Mouse (Mus musculus) C2C12 (cell line): ENCODE results near the gene Sec24a. TPM values are rescaled to one million over a fixed set of nuclear protein-coding genes. Genes with fewer than 3 reads are reported as not detected.
"Not testable (repeated sequence)": the region's sequence is repeated elsewhere in the genome, so short reads cannot be mapped to it uniquely, and the experiment has no call there.

ENCODE experiments used
- H3K27me3 ChIP-seq: one replicate; pipeline ENCODE4 v1.6.1; 2011; ENCODE audit not compliant: control insufficient read depth, insufficient read depth, insufficient read length
- H3K36me3 ChIP-seq: one replicate; pipeline ENCODE4 v1.6.1; 2011; ENCODE audit not compliant: control insufficient read depth, insufficient read depth
- H3K4me3 ChIP-seq: one replicate; pipeline ENCODE4 v1.5.1; 2011; ENCODE audit warnings: mild to moderate bottlenecking, control low read depth; ENCODE audit not compliant: poor library complexity, insufficient read depth, severe bottlenecking
- H3K79me2 ChIP-seq: one replicate; pipeline ENCODE4 v1.6.1; 2011; ENCODE audit not compliant: control insufficient read depth, insufficient read depth
- H3K79me3 ChIP-seq: one replicate; pipeline ENCODE4 v1.6.1; 2011; ENCODE audit warnings: low read depth, control low read depth
- H3ac ChIP-seq: one replicate; pipeline ENCODE3; 2011; ENCODE audit warnings: low read depth; ENCODE audit not compliant: control insufficient read depth, insufficient read length
- CEBPB ChIP-seq: IDR thresholded peaks from one replicate; pipeline ENCODE4 v1.6.1; 2011; ENCODE audit warnings: low read depth, mild to moderate bottlenecking, control low read depth, moderate library complexity
- CTCF ChIP-seq: IDR thresholded peaks from one replicate; pipeline ENCODE4 v1.5.1; 2011; ENCODE audit not compliant: control insufficient read depth, insufficient read depth, insufficient read length
- FOSL1 ChIP-seq: IDR thresholded peaks from one replicate; pipeline ENCODE4 v1.8.0; 2011; ENCODE audit warnings: mild to moderate bottlenecking, low read length; ENCODE audit not compliant: poor library complexity, insufficient read depth, severe bottlenecking
- MAX ChIP-seq: IDR thresholded peaks from one replicate; pipeline ENCODE4 v1.6.1; 2011; ENCODE audit warnings: mild to moderate bottlenecking, control low read depth
- MYOD1 ChIP-seq: IDR thresholded peaks from one replicate; pipeline ENCODE4 v1.6.1; 2011; ENCODE audit warnings: low read depth; ENCODE audit not compliant: control insufficient read depth, insufficient read length
- MYOG ChIP-seq: IDR thresholded peaks from one replicate; pipeline ENCODE4 v1.6.1; 2011; ENCODE audit not compliant: control insufficient read depth, insufficient read length; ENCODE audit errors: extremely low read depth
- USF1 ChIP-seq: IDR thresholded peaks from one replicate; pipeline ENCODE4 v1.6.1; 2011; ENCODE audit warnings: low read depth, mild to moderate bottlenecking, control low read depth, moderate library complexity
- polyA plus RNA-seq: library from polyadenylated mRNA; unstranded; fragments of >200 nt; fragmentation: generic; extraction: Trizol; gene quantifications from one replicate; pipeline ENCODE4 v1.2.1, GENCODE M21; 2012; ENCODE audit warnings: missing spikeins

Sec24a gene
- polyA plus RNA-seq, 1 experiment, result 6.2 TPM

DNA sequence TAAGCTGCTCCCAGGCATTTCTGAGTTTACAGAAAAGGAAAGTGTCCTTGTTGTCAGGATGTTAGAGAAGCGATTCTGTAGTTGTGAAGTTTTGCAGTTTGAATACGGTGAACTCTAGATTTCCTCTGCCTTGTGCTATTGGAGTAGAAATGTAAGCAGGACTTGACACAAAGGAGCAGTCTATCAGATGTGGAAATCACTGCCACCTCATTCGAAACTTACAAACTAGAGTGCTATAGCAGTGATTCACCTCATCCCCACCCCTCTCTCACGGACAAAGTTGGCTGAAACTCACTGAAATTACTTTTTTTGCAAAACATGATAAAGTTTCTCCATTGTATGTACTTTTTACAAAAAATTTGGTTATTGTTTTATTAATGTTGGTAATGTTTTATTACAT lies 1.4 kb upstream of the Sec24a start:
- Histone ChIP-seq H3K79me3 (peaks cover 49% of the 10 kb centered on the region), H3K27me3 (no peaks in the 10 kb centered on the region), H3K36me3 (no peaks in the 10 kb centered on the region), H3ac (no peak overlapping the region), H3K4me3 (no peak overlapping the region), H3K79me2 (peaks cover 65% of the 10 kb centered on the region)
- TF ChIP-seq MYOD1, result no peak
- no peak for TF ChIP-seq MYOG
- no peak for TF ChIP-seq CTCF
- TF ChIP-seq MAX, result no peak
- TF ChIP-seq USF1, result no peak
- no peak for TF ChIP-seq CEBPB
- TF ChIP-seq FOSL1, result no peak

DNA sequence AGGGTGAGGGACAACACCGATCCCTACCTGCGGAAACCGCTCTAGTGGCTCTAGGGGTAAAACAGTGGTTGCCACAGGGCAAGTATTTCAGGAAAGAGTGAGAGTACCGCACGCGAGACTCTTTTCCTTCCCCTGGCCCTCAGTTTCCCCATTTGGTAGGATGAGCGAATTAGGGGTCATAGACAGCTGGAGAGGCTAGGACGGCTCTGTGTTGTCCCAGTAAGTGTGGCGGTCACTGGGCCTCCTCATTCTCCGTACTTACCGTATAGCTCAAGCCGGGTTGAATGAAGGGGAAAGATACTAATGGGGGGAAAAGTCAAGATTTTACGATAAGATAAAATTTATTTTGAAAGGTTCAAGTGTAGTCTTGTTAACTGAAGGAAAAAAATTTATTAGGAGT lies 521 bp upstream of the Sec24a start:
- Histone ChIP-seq H3K79me3 (peaks cover 40% of the 10 kb centered on the region), H3K27me3 (no peaks in the 10 kb centered on the region), H3K79me2 (peaks cover 56% of the 10 kb centered on the region), H3ac (peak overlapping the region; percentile 58), H3K36me3 (no peaks in the 10 kb centered on the region), H3K4me3 (peak overlapping the region; percentile 100)
- TF ChIP-seq CTCF (no peak), MYOG (no peak), USF1 (no peak), FOSL1 (no peak), MAX (no peak), CEBPB (no peak), MYOD1 (no peak)

DNA sequence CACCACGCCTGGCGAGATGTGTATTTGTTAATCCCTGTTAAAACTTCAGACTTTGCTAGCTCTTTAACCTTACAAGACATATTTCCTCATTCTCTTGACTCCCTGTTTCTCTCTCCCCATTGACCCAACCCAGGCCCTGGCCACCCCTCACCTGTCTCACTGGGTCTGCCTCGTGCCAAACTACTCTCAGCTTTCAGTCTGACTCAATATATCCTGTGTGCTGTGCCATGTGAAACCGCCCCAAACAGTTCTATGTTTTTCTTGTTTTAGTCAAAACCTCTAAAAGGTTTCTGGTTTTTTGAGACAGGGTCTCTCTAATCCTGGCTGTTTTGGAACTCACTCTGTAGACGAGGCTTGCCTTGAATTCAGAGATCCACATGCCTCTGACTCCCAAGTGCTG lies 2.2 kb downstream of the Sec24a start:
- peaks cover 33% of the 10 kb centered on the region for H3K79me2 ChIP-seq
- H3K27me3 ChIP-seq, result no peaks in the 10 kb centered on the region
- peaks cover 24% of the 10 kb centered on the region for H3K79me3 ChIP-seq
- H3K4me3 ChIP-seq, result no peak overlapping the region
- H3ac ChIP-seq, result no peak overlapping the region
- H3K36me3 ChIP-seq, result no peaks in the 10 kb centered on the region
- no peak for TF ChIP-seq MYOG
- TF ChIP-seq CTCF, result no peak
- TF ChIP-seq MAX, result no peak
- TF ChIP-seq CEBPB, result no peak
- TF ChIP-seq USF1, result no peak
- no peak for TF ChIP-seq FOSL1
- no peak for TF ChIP-seq MYOD1

DNA sequence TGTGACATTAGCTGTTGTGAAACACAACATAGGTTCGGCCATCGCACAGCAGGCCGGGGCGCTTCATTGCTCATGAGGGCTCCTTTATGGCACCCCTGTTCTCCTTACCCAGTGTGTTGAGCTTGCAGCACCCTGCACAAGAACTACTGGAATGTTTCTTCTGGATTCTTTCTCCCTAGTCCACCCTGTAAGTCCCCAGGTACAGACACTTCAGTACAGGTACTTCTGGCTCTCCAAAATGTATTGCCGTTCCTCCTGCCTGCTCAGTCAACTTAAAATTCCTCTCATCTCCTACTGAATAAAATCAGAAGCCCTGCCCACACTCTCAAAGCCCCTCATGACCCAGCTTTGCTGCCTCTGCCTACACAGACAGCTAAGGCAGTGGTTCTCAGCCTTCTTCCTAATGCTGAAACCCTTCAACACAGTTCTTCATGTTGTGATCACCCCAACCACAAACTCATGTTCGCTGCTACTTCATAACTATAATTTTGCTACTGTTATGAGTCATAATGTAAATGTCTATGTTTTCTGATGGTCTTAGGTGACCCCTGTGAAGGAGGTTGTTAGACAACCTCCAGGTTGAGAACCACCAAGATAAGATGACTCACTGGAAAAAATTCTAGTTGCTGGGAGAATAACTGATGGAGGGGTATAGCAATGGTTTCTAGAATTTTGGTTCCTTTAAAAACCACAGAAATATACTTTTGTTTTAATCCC lies 3.3 kb downstream of the Sec24a start:
- H3K27me3 ChIP-seq, result no peaks in the 10 kb centered on the region
- no peaks in the 10 kb centered on the region for H3K36me3 ChIP-seq
- no peak overlapping the region for H3ac ChIP-seq
- H3K4me3 ChIP-seq, result no peak overlapping the region
- H3K79me2 ChIP-seq, result peaks cover 33% of the 10 kb centered on the region
- TF ChIP-seq CTCF (no peak), USF1 (no peak)
- peaks cover 22% of the 10 kb centered on the region for H3K79me3 ChIP-seq

DNA sequence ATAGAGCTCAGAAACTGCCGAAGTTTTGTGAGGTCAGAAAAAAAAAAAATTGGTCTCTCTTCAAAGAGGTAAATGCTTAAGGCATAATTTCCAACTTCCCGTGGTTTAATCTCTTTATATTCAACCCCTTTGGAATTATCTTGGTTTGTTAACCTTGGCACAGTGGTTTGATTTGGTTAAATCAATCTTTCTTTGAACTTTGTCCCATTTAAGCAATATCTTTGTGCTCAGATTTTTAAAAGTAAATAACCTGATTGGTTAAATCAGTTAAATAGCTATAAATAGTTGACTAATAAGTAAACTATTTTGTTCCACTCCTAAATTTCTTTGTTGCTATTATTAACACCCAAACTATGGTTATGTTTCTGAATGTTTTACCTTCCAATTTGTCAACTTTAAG lies 4.2 kb downstream of the Sec24a start:
- no peak overlapping the region for H3K4me3 ChIP-seq
- H3K79me2 ChIP-seq, result peaks cover 33% of the 10 kb centered on the region
- no peaks in the 10 kb centered on the region for H3K27me3 ChIP-seq
- peaks cover 2% of the 10 kb centered on the region for H3K36me3 ChIP-seq
- peaks cover 22% of the 10 kb centered on the region for H3K79me3 ChIP-seq
- no peak for TF ChIP-seq USF1
- no peak for TF ChIP-seq CEBPB
- no peak for TF ChIP-seq FOSL1
- TF ChIP-seq MYOG, result no peak
- TF ChIP-seq MAX, result no peak
- TF ChIP-seq CTCF, result no peak
- no peak for TF ChIP-seq MYOD1
- H3ac ChIP-seq, result no peak overlapping the region

DNA sequence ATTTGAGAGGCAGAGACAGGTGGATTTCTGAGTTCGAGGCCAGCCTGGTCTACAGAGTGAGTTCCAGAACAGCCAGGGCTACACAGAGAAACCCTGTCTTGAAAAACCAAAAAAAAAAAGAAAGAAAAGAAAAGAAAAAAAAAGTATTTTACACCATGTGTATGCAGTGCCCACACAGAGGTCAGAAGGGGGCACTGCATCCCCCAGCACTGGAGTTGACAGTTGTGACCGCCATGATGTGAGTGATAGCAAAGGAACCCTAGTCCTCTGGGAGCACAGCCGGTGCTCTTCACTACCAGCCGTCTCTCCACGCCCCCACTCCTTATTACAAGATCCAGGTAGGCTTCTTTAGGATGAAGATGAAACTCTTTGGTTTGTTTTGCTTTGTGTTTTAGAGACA lies 5.2 kb downstream of the Sec24a start:
- H3ac ChIP-seq, H3K4me3 ChIP-seq, H3K27me3 ChIP-seq: not testable (repeated sequence)
- peaks cover 12% of the 10 kb centered on the region for H3K36me3 ChIP-seq
- H3K79me3 ChIP-seq, result peaks cover 26% of the 10 kb centered on the region
- H3K79me2 ChIP-seq, result peaks cover 34% of the 10 kb centered on the region
